Mouse (Mus musculus): ENCODE data around the gene Nek7. TPM values are rescaled to one million over a fixed set of nuclear protein-coding genes. Genes with fewer than 3 reads are reported as not detected.

Nek7 gene
- polyA plus RNA-seq, 1 experiment from 2014 or later, result 24.5 TPM

DNA sequence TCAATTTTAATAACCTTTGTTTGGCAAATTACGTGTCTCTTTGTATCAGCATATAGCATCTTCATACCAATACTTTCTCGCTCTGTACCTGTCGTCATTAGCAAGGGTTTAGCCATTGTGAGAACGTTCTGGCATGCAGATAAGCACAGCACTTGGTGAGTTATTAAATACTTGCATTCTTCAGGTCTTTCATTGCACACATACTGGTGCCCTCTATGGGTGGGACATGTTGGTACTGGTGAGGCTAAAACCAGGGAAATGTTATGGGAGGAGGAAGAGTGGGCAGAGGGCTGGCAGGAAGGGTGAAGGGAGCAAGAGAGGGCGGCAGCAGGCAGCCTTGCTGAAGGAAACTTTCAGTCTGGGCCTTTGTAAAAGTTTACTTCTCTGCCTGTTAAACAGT, 132.4 kb downstream of the Nek7 start:
- H3K9ac ChIP-seq, result no peak overlapping the region
- H3K4me2 ChIP-seq (replicated peaks), result no peak overlapping the region
- no peaks in the 10 kb centered on the region for H3K27me3 ChIP-seq (replicated peaks)
- H3K4me3 ChIP-seq (replicated peaks), result no peak overlapping the region
- WGBS, result 78% methylated on average over 5 of the region's 5 CpGs
- no peaks in the 10 kb centered on the region for H3K36me3 ChIP-seq
- no peaks in the 10 kb centered on the region for H3K4me1 ChIP-seq (replicated peaks)
- no peaks in the 10 kb centered on the region for H3K9me3 ChIP-seq
- no peak for ATAC-seq
- H3K27ac ChIP-seq, result no peak overlapping the region

DNA sequence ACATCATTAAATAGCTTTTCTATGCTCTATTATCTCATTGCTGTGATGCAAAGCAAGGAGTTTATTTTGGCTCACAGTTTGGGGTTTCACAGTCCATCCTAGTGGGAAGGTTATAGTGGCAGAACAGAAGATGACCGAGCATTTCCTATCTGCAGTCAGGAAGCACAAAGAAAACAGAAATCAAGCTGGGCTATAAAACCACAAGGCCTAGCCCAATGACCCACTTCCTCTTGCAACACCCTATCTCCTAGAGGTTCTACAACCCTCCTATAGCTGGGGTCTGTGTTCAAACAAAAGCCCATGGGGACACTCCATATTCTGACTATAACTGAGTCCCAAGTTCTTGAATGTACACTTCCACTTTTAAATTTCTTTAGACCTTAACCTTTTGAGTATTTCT, 139.2 kb downstream of the Nek7 start:
- H3K36me3 ChIP-seq, result no peaks in the 10 kb centered on the region
- H3K4me3 ChIP-seq (replicated peaks), result no peak overlapping the region
- no peak for ATAC-seq
- H3K4me2 ChIP-seq (replicated peaks), result no peak overlapping the region
- H3K27me3 ChIP-seq (replicated peaks), result no peaks in the 10 kb centered on the region
- WGBS, result 89% methylated on average over 1 of the region's 1 CpGs
- H3K4me1 ChIP-seq (replicated peaks), result no peaks in the 10 kb centered on the region
- H3K9me3 ChIP-seq, result no peaks in the 10 kb centered on the region
- no peak overlapping the region for H3K27ac ChIP-seq
- H3K9ac ChIP-seq, result no peak overlapping the region

DNA sequence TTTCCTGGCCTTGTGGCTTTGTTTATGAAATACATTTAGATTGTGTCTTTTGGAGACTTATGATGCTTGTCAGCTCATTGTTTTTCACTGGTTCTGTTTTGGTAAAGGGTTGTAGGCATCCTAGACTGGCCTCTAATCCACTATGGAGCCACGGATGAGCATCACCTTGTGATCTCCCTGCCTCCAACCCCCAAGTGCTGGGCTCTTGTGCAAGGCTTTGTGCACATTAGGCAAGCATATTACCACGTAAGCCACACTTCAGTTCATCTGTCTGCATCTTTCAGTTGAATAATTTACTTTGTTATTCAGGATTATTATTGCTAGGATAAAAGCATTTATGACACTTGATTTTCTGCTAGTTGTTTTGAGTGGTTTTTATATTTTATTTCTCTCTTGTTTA, 154.6 kb downstream of the Nek7 start:
- no peak overlapping the region for H3K27ac ChIP-seq

DNA sequence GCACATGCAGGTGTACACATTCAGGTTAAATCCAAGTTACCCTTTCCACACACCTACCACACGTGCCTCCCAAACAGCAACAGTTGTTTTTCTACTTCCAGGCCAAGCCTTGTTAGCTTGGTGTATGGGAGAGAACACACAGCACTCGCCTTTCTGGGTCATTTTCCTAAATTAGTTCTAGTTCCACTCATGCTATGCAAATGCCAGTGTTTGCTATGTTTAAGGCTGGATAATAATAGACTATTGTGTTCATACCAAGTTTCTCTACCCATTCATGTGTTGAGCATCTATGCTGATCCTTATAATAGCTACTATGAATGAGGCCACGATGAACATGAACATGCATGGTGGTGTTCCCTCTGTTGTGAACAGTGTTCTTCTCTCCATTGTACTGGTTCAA, 158.5 kb downstream of the Nek7 start:
- Histone ChIP-seq H3K27me3 (replicated peaks) (no peaks in the 10 kb centered on the region), H3K27ac (no peak overlapping the region), H3K9ac (no peak overlapping the region), H3K4me2 (replicated peaks) (no peak overlapping the region), H3K4me1 (replicated peaks) (no peaks in the 10 kb centered on the region), H3K4me3 (replicated peaks) (no peak overlapping the region), H3K36me3 (no peaks in the 10 kb centered on the region), H3K9me3 (no peaks in the 10 kb centered on the region)
- no peak for ATAC-seq
- WGBS, result 87% methylated on average over 3 of the region's 3 CpGs

More for the DNA sequence above, 154.6 kb downstream of the Nek7 start:
- Histone ChIP-seq H3K27me3 (replicated peaks) (no peaks in the 10 kb centered on the region), H3K4me2 (replicated peaks) (no peak overlapping the region), H3K36me3 (no peaks in the 10 kb centered on the region), H3K4me3 (replicated peaks) (no peak overlapping the region), H3K9ac (no peak overlapping the region), H3K4me1 (replicated peaks) (no peaks in the 10 kb centered on the region), H3K9me3 (no peaks in the 10 kb centered on the region)
- ATAC-seq, result no peak
- WGBS, result 74% methylated on average over 2 of the region's 2 CpGs

DNA sequence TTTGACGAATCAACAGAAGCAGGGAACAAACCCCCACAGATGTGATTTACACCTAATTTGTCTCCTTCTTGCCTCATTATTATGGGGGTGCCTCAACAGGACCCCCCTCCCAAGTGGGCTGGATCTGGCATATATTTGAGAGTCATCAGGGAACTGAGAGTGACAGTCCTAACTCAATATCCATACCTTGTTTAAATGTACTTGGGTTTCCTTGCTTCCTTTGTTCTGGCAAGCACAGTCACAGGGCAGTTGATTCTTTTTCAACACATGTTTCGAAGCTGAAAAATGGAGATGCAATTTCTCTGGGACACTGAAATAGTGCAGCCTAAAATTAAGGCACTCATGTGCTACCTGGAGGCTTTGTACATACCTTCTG, 170.5 kb downstream of the Nek7 start:
- H3K4me2 ChIP-seq (replicated peaks), result no peak overlapping the region
- 67% methylated on average over 2 of the region's 2 CpGs for WGBS

DNA sequence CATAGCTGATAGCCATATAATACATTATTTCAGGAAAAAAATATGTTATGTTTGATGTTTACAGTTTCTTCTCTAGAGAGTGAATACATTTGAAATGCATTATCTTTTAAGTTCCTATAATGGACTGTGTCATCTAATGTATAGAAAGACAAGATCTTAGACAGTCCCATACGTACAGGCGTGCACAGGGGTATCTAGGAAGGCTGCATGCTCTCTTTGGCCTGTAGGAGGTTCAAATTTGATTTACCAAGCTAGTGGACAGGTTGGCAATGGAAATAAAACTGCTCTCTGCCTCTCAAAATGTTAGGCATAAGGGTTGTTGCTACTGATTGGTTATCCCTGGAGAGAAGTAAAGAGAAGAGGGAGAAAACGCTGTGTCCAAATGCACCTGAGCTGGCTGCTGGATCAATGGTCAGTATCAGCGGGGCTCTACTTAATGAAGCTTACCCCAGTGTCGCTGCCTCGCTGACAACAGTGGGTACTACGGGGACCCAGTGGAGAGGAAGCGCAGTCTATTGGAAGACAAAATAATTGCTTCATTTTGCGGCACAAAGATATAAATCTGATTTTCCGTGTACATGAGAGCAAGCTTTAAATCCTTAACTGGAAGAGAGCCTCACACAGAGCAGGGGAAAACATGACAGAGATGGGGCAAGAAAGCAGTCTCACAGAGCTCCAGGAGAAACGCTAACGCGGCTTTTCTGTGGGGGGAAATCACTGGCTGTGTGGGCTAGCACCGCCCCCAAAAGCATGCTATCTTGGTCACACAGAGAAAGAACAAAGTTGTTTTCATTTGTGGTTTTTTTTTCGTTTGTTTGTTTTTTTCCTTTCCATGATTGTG, 171.1 kb downstream of the Nek7 start:
- no peak overlapping the region for H3K27ac ChIP-seq
- no peak overlapping the region for H3K4me2 ChIP-seq (replicated peaks)
- no peaks in the 10 kb centered on the region for H3K4me1 ChIP-seq (replicated peaks)
- H3K9me3 ChIP-seq, result no peaks in the 10 kb centered on the region
- H3K27me3 ChIP-seq (replicated peaks), result no peaks in the 10 kb centered on the region
- no peak overlapping the region for H3K4me3 ChIP-seq (replicated peaks)
- no peak for ATAC-seq
- no peaks in the 10 kb centered on the region for H3K36me3 ChIP-seq
- H3K9ac ChIP-seq, result no peak overlapping the region
- WGBS, result 53% methylated on average over 15 of the region's 15 CpGs

More for the DNA sequence above, 170.5 kb downstream of the Nek7 start:
- Histone ChIP-seq H3K9me3 (no peaks in the 10 kb centered on the region), H3K4me3 (replicated peaks) (no peak overlapping the region), H3K36me3 (no peaks in the 10 kb centered on the region), H3K27me3 (replicated peaks) (no peaks in the 10 kb centered on the region), H3K9ac (no peak overlapping the region), H3K27ac (no peak overlapping the region), H3K4me1 (replicated peaks) (no peaks in the 10 kb centered on the region)
- no peak for ATAC-seq

DNA sequence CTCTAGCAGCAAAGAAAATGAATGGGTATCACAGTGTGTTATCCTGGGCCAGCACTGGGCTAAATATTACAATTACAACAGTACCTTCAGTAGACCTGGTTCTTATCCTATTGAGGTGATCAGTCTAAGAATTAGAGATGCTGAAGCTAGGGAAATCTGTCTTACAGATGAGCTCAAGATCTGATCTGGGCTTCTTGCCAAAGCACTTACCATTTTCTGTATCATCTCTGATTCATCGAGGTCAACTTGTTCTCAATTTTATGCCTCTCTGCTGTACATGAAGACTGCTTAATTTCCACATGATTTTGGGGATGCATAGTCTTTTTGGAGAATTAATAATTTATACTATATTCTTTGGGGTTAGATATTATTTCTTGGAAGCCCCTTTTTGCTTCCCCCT, 173.1 kb downstream of the Nek7 start:
- no peak overlapping the region for H3K27ac ChIP-seq
- no peak overlapping the region for H3K4me3 ChIP-seq (replicated peaks)
- H3K9ac ChIP-seq, result no peak overlapping the region
- no peaks in the 10 kb centered on the region for H3K9me3 ChIP-seq
- H3K27me3 ChIP-seq (replicated peaks), result no peaks in the 10 kb centered on the region
- no peaks in the 10 kb centered on the region for H3K36me3 ChIP-seq
- WGBS, result 43% methylated on average over 1 of the region's 1 CpGs
- no peak for ATAC-seq
- H3K4me2 ChIP-seq (replicated peaks), result no peak overlapping the region
- no peaks in the 10 kb centered on the region for H3K4me1 ChIP-seq (replicated peaks)

Other genes starting within 250 kb of the Nek7 start
- gene Lhx9, start 228.4 kb upstream of the Nek7 start, polyA plus RNA-seq (2015; fragmentation: Nextera tagmentation; extraction: Ambion mirVana), result 0.15 and 0.20 TPM in 2 replicates
- gene 2310009B15Rik, start 236.7 kb upstream of the Nek7 start, polyA plus RNA-seq (2015; fragmentation: Nextera tagmentation; extraction: Ambion mirVana), result 38.1 and 38.9 TPM in 2 replicates

Measured in intestine, embryonic 15.5 days (tissue).